Mouse (Mus musculus) thymus, adult 2 months (tissue): ENCODE measurements at regions not wholly inside any gene's neighbourhood (a gene's known extent, or its start where the extent isn't known, plus 50 kb on each side); places are given as distances from the start of the nearest gene placed in this dataset.

ENCODE experiments used
- CTCF ChIP-seq: fragments of 200-500 bp; IDR thresholded peaks from 2 replicates; pipeline ENCODE4 v1.5.1; 2012; ENCODE audit warnings: mild to moderate bottlenecking, control low read depth, low read length, moderate library complexity, borderline replicate concordance; ENCODE audit not compliant: control insufficient read depth, poor library complexity, insufficient read depth; ENCODE audit errors: extremely low read depth
- POLR2A ChIP-seq: fragments of 200-500 bp; IDR thresholded peaks from 2 replicates; pipeline ENCODE4 v1.6.1; 2012; ENCODE audit warnings: mild to moderate bottlenecking, low read length, control low read depth, moderate library complexity; ENCODE audit not compliant: control insufficient read depth, poor library complexity, insufficient read depth; ENCODE audit errors: extremely low read depth

DNA sequence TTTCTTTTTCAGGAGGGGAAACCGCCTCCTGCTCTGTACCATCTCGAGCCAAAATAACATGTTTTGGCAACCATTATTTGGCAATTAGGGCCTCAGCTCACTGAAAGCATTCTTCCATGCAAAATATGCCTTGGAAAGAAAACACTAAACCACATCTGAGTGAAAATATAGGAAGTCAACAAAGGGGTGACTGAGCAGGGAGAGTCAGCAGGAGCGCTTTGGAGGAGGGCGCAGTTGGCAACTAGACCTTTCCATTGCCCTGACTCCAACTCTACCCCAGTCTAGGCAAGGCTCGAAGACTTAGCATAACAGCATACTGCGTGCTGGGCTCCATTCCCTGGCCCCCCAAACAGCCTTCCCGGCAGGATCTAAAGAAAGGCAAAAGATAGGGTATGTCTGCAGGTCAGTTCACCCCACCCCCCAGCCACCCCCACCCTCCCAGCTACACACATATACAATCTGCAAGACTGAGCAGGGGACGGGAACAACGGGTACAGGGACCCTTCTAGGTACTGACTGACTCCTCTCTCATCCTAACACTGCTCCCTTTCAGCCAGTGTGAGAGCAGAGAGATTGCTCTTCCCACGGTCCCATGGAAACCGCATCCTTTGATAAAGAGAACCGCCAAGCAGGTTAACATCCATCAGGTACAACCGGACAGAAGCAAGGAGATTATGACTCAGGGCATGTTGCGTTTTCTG lies 163.5 kb upstream of the Lef1 start:
- no peak for TF ChIP-seq CTCF
- no peak for TF ChIP-seq POLR2A
